Mouse (Mus musculus): Measurements from ENCODE around the gene Fndc1.

Gene Fndc1

DNA sequence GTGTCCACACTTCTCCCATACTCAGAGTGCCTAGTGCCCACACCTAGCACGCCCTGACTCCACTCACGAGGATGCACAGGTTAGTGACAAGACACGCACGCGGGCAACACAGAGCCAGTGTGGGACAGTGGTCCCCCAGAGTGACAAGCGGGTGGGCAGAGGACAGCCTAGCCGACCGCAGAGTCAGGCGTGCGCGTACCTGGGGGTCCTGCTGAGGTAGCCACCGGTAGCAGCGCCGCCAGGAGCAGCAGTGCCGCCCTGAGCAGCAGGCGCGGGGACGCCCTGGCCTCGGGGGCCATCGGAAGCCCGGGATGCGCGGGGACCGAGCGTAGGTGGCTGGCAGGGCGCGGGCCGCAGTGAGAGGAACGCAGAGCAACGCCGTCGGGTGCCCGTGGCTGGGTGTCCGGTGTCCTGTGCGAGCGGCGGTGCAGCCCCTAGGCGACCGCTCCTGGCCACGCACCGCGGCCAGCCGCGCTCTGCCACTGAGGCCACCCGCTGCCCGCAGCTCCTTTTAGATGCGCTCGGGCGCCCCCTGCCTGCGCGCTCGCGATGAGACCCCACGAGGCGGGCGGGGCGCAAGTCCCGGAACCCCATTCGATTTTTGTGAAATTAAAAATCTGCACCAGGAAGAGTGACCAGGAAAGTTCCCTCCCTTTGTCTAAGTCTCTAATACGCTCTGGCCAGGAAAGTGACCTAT is at the start of gene Fndc1:
Fndc1 (minus strand) TSS at position 484 of the 697 bp plus-strand sequence.
- peak; percentile 77 for DNase-seq (ENCODE audit: low spot score)

DNA sequence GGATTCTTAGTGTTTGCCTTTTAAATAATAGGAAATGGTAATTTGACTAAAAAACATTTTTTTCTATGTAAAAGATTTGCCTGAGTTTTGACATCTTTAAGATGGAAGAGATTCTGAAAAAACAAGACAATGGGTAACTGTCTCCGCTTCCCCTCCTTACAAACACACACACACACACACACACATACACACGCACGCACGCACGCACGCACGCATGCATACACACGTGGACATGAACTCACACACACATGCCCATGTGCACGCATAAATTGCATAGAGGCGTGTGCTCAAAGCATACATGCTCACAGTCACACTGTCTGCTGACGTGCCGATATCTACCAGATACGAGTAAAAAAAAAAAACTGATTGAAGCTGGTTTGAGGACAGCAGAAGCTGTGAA is 49.4 kb upstream of the Fndc1 start:
- no peak for DNase-seq (ENCODE audit: low spot score)

GRCm38 (mm10) chr17:7875941-7876461 is 48.9 kb upstream of the Fndc1 start:
- DNase-seq (ENCODE audit: low spot score), result peak; percentile 72

GRCm38 (mm10) chr17:7874776-7875531 is 47.9 kb upstream of the Fndc1 start:
- DNase-seq (ENCODE audit: low spot score), result no peak

- no peak for DNase-seq (ENCODE audit: low spot score)
Observed at GRCm38 (mm10) chr17:7873382-7873781, 46.3 kb upstream of the Fndc1 start.

DNA sequence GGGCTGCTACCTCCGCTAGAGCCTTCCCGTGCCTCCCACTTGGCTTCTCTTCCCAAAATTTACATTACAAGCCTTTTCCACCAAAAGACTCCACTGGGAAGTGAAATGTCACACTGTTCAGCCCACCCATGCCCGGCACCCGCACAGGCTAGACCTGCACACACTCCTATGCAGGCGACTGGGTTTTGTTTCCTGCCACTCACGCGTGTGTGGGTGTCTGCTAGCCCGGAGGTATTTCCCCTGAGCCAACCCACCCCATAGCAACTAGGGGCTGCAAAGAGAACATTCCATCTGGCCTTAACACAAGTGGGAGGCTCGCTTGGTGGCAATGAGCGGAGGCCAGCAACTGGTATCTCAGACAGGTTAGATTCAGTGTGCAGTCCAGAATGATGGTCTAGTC is 44.7 kb upstream of the Fndc1 start:
- DNase-seq (ENCODE audit: low spot score), result no peak

DNA sequence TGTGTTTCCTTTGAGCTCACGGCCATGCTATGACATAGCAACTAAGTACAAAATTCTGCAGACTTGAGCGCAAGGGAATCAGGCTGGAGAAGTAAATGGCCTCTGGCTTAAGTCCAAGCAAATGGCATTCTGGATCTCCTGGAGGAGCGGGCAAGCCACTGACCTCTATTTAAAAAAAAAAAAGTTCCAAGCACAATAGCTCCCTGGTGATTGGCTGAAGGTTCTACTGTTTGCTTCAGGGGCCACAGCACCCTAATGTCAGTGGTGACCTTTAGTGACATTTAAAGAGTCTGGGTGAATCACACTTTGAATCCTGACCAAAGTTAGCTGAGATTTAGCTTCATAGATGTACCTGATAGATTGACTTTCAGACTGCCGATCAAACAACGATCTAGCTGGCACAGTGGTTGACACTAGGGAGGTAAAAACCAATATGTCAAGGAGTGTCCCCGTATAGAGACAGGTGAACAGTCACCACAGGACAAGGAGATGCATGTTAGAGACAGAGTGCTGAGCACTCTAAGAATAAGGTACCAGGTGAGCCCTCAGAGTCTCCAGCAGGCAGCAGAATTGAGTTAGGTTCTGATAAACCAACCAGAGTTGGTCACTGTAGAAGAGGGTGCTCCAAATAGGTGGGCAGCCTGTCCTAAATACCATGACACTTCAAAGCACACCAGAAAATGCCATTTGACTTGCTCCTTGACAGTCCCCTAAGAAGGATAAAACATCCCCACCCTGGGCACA is 43.9 kb upstream of the Fndc1 start:
- DNase-seq (ENCODE audit: low spot score), result no peak

GRCm38 (mm10) chr17:7869114-7869513 is 42.0 kb upstream of the Fndc1 start:
- no peak for DNase-seq (ENCODE audit: low spot score)

DNA sequence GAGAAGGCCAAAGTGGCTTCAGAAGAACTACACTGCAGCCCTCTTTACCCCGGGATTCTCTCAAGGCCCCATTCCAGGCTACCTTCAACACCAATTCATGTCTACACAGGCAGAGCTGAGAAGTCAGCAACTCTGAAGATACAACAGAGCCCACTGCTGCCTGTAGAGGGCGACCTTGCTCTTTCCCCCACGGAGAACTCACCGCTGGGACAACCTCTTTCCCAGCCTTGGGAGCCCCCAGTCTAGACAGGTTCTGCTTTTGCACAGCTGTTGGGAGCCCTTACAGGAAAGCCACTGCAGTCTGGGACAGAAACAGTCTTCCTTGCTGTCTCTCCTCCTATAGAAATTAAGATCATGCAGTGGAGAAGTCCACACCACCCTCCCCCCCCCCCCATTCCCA is 41.5 kb upstream of the Fndc1 start:
- DNase-seq (ENCODE audit: low spot score), result peak; percentile 84

DNA sequence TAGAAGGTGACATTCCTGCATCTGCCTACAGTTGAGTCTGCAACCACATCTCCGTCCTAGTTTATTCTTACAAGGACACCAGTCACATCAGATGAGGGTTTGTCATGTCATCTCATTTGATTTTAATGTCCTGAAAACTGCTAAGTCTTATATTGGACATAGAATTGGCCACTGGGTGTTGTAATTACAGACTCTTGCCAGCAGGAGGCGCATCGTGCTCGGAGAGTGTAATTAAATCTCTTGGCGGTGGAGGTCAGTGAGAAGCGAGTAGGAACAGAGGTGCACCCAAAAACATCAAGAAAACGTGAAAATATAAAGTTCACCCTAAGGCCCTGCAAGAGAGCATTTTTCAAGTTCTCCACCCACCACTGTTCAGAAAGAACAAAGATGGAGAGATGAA is 37.6 kb upstream of the Fndc1 start:
- DNase-seq (ENCODE audit: low spot score), result peak; percentile 65

- peak; percentile 84 for DNase-seq (ENCODE audit: low spot score)
Observed at GRCm38 (mm10) chr17:7863745-7864144, 36.6 kb upstream of the Fndc1 start.

GRCm38 (mm10) chr17:7860845-7861360 is 33.8 kb upstream of the Fndc1 start:
- DNase-seq (ENCODE audit: low spot score), result no peak

GRCm38 (mm10) chr17:7857658-7858057 is 30.6 kb upstream of the Fndc1 start:
- DNase-seq (ENCODE audit: low spot score), result no peak

- DNase-seq (ENCODE audit: low spot score), result no peak
Observed at GRCm38 (mm10) chr17:7855851-7856250, 28.7 kb upstream of the Fndc1 start.

DNA sequence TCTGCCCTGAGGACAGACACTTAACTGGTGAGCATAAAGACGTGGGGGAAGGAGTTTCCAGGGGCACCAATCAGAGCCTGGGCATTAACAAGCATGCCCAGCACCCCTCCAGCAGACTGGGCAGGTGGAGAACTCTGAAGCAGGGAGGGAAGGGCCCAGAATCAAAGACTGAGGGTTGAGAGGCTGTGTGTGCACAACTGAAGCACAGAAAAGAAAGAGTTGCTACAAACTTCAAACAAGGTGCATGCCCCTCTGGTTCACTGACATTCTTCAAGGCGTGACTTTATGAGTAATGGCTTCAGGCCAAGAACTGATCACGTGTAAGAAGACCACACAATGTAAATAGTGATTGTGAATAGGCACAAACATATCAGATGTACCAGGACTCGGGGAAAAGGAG is 24.9 kb upstream of the Fndc1 start:
- no peak for DNase-seq (ENCODE audit: low spot score)

DNA sequence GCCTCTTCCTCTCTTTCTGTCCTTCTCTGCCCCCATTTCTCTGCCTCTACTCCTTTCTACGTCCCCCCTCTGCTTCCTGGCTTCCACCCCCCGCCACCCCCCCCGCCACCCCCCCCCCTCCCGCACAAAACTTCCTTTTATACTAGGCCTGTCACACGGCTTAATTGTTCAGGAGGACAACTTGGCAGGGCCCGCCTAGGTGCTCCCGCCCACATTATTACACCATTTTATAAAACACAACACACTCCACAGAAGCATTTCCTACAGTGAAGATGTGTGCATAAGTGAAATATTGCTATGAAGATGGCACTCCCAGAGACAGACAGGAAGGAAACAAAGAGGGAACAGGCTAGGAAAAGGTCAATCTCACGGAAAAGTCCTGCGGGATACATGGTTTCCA is 24.4 kb upstream of the Fndc1 start:
- DNase-seq (ENCODE audit: low spot score), result no peak

DNA sequence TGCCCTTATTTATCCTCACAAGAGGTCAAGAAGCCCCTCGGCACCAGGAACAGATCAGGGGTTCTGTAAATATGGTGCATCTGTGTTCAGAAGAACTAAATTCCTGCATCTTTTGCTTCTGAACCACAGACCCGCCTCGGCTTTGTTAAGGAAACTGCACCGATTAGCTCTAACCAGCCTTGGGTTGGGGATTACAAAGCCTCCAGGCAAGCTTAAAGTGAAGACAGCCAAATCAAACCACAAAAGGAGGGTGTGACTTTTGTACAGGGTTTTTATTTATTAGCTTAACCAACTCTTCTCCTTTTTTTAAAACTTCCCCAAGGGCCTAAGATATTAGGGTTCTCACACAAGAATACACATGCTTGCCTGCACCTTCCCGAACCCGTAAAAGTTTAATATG is 23.1 kb upstream of the Fndc1 start:
- no peak for DNase-seq (ENCODE audit: low spot score)

DNA sequence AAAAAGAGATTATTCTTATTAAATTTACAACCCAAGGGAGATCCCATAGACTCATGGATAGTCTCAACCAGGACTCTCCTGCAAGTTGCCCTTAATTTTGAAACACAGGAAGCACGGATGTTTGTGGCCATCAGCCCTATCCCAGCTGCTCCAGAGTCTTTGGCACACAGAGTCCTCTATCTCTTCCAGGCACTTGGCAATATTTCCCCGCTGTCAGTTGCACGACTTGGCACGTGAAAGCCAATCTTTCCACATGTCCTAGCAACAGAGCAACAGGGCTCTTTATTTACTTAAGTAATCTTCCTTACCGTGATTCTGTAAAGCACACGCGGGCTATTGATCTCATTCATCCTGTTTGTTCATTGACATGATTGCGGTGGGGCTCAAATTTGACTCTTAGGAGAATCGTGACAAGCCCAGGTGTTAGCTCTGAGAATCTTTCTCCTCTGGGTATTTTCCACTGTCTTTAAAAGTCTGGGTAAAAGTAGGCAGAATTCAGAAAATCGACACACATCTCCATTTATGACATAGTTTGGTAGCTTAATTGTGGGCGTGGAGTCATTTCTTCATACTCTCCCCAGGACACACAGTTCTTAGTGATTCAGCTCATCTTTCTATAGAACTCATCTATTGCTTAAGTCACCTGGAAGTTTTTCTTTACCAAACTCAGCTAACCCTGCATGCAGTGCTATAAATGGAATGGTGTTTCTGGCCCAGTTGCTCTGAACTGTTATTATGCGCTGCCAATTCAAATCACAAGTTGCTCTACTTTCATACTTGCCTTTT is 13.6 kb upstream of the Fndc1 start:
- DNase-seq (ENCODE audit: low spot score), result no peak

- peak; percentile 36 for DNase-seq (ENCODE audit: low spot score)
Observed at GRCm38 (mm10) chr17:7827586-7827985, 484 bp upstream of the Fndc1 start.

DNA sequence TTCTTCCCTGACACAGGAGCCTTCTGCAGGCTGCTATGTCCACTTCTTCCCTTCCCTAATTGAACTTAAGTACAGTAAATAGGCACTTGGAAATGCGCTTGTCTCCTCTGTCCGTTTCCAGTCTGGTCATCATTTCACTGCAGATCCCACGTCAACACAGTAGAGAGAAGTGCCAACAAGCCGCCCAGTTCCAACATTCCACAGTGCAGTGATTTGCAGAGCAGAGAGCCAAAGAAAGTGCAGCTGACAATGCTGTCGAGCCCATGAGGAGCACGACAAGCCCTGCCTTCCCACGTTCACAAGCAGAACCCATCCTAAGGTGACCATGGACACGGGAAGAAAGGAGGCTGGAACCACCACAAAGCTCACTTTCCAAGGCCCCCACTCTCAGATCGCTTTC is 1.7 kb downstream of the Fndc1 start:
- no peak for DNase-seq (ENCODE audit: low spot score)

GRCm38 (mm10) chr17:7821553-7822186 is 5.4 kb downstream of the Fndc1 start:
- DNase-seq (ENCODE audit: low spot score), result peak; percentile 75

All from embryo, embryonic 10.5 days (tissue).